Mouse (Mus musculus) megakaryocyte, embryonic 14.5 days (primary cell): ENCODE data around the gene Fcgr3.
"Not testable (repeated sequence)": the region's sequence is repeated elsewhere in the genome, so short reads cannot be mapped to it uniquely, and the experiment has no call there.

ENCODE experiments used
- FLI1 ChIP-seq: IDR thresholded peaks from 2 replicates; pipeline ENCODE4 v1.6.1; 2012; ENCODE audit warnings: low read length, inconsistent platforms, mixed read lengths
- GATA1 ChIP-seq: IDR thresholded peaks from 3 replicates; pipeline ENCODE4 v1.6.1; 2012; ENCODE audit warnings: mixed read lengths, low read length, inconsistent platforms, borderline replicate concordance

DNA sequence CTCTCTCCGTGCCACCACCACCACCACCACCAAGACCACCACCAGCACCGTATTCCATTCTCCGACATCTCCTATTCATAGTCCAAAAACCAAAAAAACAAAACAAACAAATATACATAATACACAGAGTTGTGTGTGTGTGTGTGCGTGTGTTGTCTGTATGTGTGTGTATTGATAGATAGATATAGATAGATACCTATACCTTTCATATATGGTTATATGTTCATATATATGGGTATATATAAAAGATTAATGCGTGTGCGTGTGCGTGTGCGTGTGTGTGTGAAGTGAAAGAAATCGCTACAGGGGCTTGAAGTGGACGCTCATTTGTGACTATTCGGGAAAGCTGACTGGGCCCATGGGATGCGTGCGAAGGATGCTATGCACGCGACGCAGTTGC lies 6.1 kb upstream of the Fcgr3 start:
- TF ChIP-seq FLI1, GATA1: not testable (repeated sequence)
